ENCODE assay signal across 26 mouse cellular contexts in genomic region chr9:14590666-14591065, GRCm38 (mm10). TPM values are rescaled to one million over a fixed set of nuclear protein-coding genes. Genes with fewer than 3 reads are reported as not detected.
DNase-seq lines count a peak whose midpoint lies in the region; ATAC-seq and TF ChIP-seq lines count a peak whose summit lies in the region.
"Had no signal": no experiment of that assay in that cellular context is flagged by ENCODE, and none has a peak within 500 bp of the region (broad histone marks: within the 10 kb centered on the region; RNA-seq: fewer than 3 reads in every experiment).

No protein-coding gene starts in this region.

- TF ChIP-seq CTCF in kidney, adult 2 months (conservative IDR thresholded peaks at IDR 0.05; ENCODE audit: insufficient read depth, insufficient read length, low read depth, low read length): no peak

- no peaks in the 10 kb centered on the region for H3K9me3 ChIP-seq in heart, embryonic 13.5 days
- H3K9me3 ChIP-seq in kidney, embryonic 15.5 days (replicated peaks): no peaks in the 10 kb centered on the region
- H3K9me3 ChIP-seq in limb, embryonic 15.5 days: no peaks in the 10 kb centered on the region
- H3K9me3 ChIP-seq: embryonic facial prominence, embryonic 12.5 days; forebrain, embryonic 12.5 days; forebrain, embryonic 15.5 days; heart, embryonic 10.5 days; hindbrain, embryonic 12.5 days; hindbrain, embryonic 15.5 days had no signal

- ATAC-seq in heart, embryonic 13.5 days (ENCODE audit: extremely low read depth, insufficient number of reproducible peaks, low FRiP score, low TSS enrichment): peak; percentile 18; the same call in 1 of the 2 replicates
- ATAC-seq in kidney, embryonic 15.5 days (replicated peaks; ENCODE audit: low FRiP score): no peak
- 0 out of 2 replicates have a peak, but pooled peaks have one; percentile 38 for ATAC-seq in limb, embryonic 15.5 days (ENCODE audit: insufficient number of reproducible peaks, low FRiP score, low TSS enrichment, low read depth)
- ATAC-seq: activated CD4-positive, CD25-positive, alpha-beta regulatory T cell, adult 4 months; CD4-positive, CD25-positive, alpha-beta regulatory T cell, adult 4 months; forebrain, embryonic 15.5 days; intestine, postnatal 0 days had no signal

- no peak overlapping the region for H3K4me3 ChIP-seq in heart, embryonic 13.5 days
- H3K4me3 ChIP-seq in kidney, embryonic 15.5 days (replicated peaks): no peak overlapping the region
- H3K4me3 ChIP-seq in kidney, adult 2 months (ENCODE audit: insufficient read depth, low read depth, low read length): no peak overlapping the region
- H3K4me3 ChIP-seq in limb, embryonic 15.5 days: no peak overlapping the region
- H3K4me3 ChIP-seq: embryonic facial prominence, embryonic 12.5 days; erythroblast, embryonic 14.5 days; forebrain, embryonic 12.5 days; forebrain, embryonic 15.5 days; heart, embryonic 10.5 days; hindbrain, embryonic 12.5 days; hindbrain, embryonic 15.5 days had no signal

- no peaks in the 10 kb centered on the region for H3K27me3 ChIP-seq in heart, embryonic 13.5 days (replicated peaks)
- H3K27me3 ChIP-seq in kidney, embryonic 15.5 days: no peaks in the 10 kb centered on the region
- H3K27me3 ChIP-seq in kidney, adult 2 months (replicated peaks; ENCODE audit: control insufficient read depth, insufficient read depth, low read length): no peaks in the 10 kb centered on the region
- H3K27me3 ChIP-seq in limb, embryonic 15.5 days: no peaks in the 10 kb centered on the region
- H3K27me3 ChIP-seq: embryonic facial prominence, embryonic 12.5 days; forebrain, embryonic 12.5 days; forebrain, embryonic 15.5 days; hindbrain, embryonic 12.5 days; hindbrain, embryonic 15.5 days had no signal

- H3K4me2 ChIP-seq in heart, embryonic 13.5 days: no peak overlapping the region
- no peak overlapping the region for H3K4me2 ChIP-seq in kidney, embryonic 15.5 days
- H3K4me2 ChIP-seq in limb, embryonic 15.5 days: no peak overlapping the region
- H3K4me2 ChIP-seq: embryonic facial prominence, embryonic 12.5 days; forebrain, embryonic 12.5 days; forebrain, embryonic 15.5 days; hindbrain, embryonic 12.5 days; hindbrain, embryonic 15.5 days had no signal

- 80% methylated on average over 7 of the region's 7 CpGs for WGBS in heart, embryonic 13.5 days
- 80% methylated on average over 7 of the region's 7 CpGs for WGBS in kidney, embryonic 15.5 days
- 79% methylated on average over 7 of the region's 7 CpGs for WGBS in kidney, adult 2 months
- WGBS in limb, embryonic 15.5 days: 78% methylated on average over 7 of the region's 7 CpGs

- H3K36me3 ChIP-seq in heart, embryonic 13.5 days: peaks cover 78% of the 10 kb centered on the region
- peaks cover 64% of the 10 kb centered on the region for H3K36me3 ChIP-seq in kidney, embryonic 15.5 days
- H3K36me3 ChIP-seq in kidney, adult 2 months (ENCODE audit: control insufficient read depth, insufficient read depth, low read length): no peaks in the 10 kb centered on the region
- peaks cover 60% of the 10 kb centered on the region for H3K36me3 ChIP-seq in limb, embryonic 15.5 days

- no peak overlapping the region for H3K9ac ChIP-seq in heart, embryonic 13.5 days
- no peak overlapping the region for H3K9ac ChIP-seq in kidney, embryonic 15.5 days
- no peak overlapping the region for H3K9ac ChIP-seq in limb, embryonic 15.5 days
- H3K9ac ChIP-seq: embryonic facial prominence, embryonic 12.5 days; forebrain, embryonic 12.5 days; forebrain, embryonic 15.5 days; hindbrain, embryonic 12.5 days; hindbrain, embryonic 15.5 days had no signal

- no peak overlapping the region for H3K27ac ChIP-seq in heart, embryonic 13.5 days (replicated peaks)
- 0 out of 2 replicates have a peak overlapping the region, but pooled peaks have one; percentile 1 for H3K27ac ChIP-seq in kidney, embryonic 15.5 days
- H3K27ac ChIP-seq in kidney, adult 2 months (ENCODE audit: insufficient read depth, low read depth, low read length): no peak overlapping the region
- no peak overlapping the region for H3K27ac ChIP-seq in limb, embryonic 15.5 days
- H3K27ac ChIP-seq: embryonic facial prominence, embryonic 12.5 days; forebrain, embryonic 12.5 days; forebrain, embryonic 15.5 days; heart, embryonic 10.5 days; hindbrain, embryonic 12.5 days; hindbrain, embryonic 15.5 days had no signal

- DNase-seq in heart, adult 11 months: no peak
- DNase-seq in kidney, adult 2 months: no peak
- peak; percentile 28 for DNase-seq in R1 (ENCODE audit: low read depth, low spot score)
- DNase-seq in retina, postnatal 1 day: no peak
- DNase-seq: adrenal gland, adult 8-10 months; adrenal gland, postnatal 25 days; cerebellum, adult 11-12 months; cerebellum, adult 8-10 months; cerebellum, postnatal 10 days; cerebellum, postnatal 36 days; gastrocnemius, postnatal 10 days; heart, adult 18-20 months; heart, postnatal 14 days had no signal

- TF ChIP-seq POLR2A in kidney, adult 2 months (IDR thresholded peaks at IDR 0.05; ENCODE audit: low read depth, low read length): no peak

- H3K4me1 ChIP-seq in heart, embryonic 13.5 days: peaks cover 53% of the 10 kb centered on the region
- peaks cover 24% of the 10 kb centered on the region for H3K4me1 ChIP-seq in kidney, embryonic 15.5 days
- no peaks in the 10 kb centered on the region for H3K4me1 ChIP-seq in kidney, adult 2 months (ENCODE audit: control insufficient read depth, insufficient read depth, low read length)
- peaks cover 20% of the 10 kb centered on the region for H3K4me1 ChIP-seq in limb, embryonic 15.5 days
- H3K4me1 ChIP-seq: forebrain, embryonic 12.5 days; forebrain, embryonic 15.5 days; hindbrain, embryonic 15.5 days had no signal

RNA-seq across cellular contexts. Expression of gene Amotl1, which starts 54.2 kb away (rescaled TPM):
- 15.3 and 15.7 TPM in 2 replicates for polyA plus RNA-seq in heart, embryonic 13.5 days (2015; fragmentation: Nextera tagmentation; extraction: Ambion mirVana)
- polyA plus RNA-seq in kidney, embryonic 15.5 days (2015; fragmentation: Nextera tagmentation; extraction: Ambion mirVana): 20.4 and 23.3 TPM in 2 replicates
- polyA plus RNA-seq in kidney, adult 2 months (2012; rRNA removed): 15.5 and 19.4 TPM in 2 replicates
- polyA plus RNA-seq in limb, embryonic 15.5 days (2015; fragmentation: Nextera tagmentation; extraction: Ambion mirVana): 35.3 and 36.1 TPM in 2 replicates
